Mouse (Mus musculus): Measurements from ENCODE around the gene Itgb4. TPM values are rescaled to one million over a fixed set of nuclear protein-coding genes. Genes with fewer than 3 reads are reported as not detected.
"Not testable (repeated sequence)": the region's sequence is repeated elsewhere in the genome, so short reads cannot be mapped to it uniquely, and the experiment has no call there.

Itgb4 gene
- polyA plus RNA-seq, 1 experiment = 0.44 TPM

- TF ChIP-seq POLR2A (IDR thresholded peaks at IDR 0.05; ENCODE audit: control insufficient read depth, low read depth, low read length) (no peak), CTCF (IDR thresholded peaks at IDR 0.05; ENCODE audit: control insufficient read depth, insufficient read depth, insufficient replicate concordance, low read depth, low read length) (no peak)
- Histone ChIP-seq H3K27me3 (ENCODE audit: control insufficient read depth, insufficient read depth, low read length) (no peaks in the 10 kb centered on the region), H3K4me1 (ENCODE audit: control insufficient read depth, insufficient read depth, low read length) (peaks cover 12% of the 10 kb centered on the region), H3K36me3 (ENCODE audit: control insufficient read depth, insufficient read depth, low read length) (no peaks in the 10 kb centered on the region), H3K4me3 (ENCODE audit: control insufficient read depth, low read depth, low read length) (no peak overlapping the region), H3K27ac (ENCODE audit: control insufficient read depth, insufficient read depth, low read depth, low read length) (no peak overlapping the region)
These were observed 40.3 kb downstream of the Itgb4 start for GRCm38 (mm10) chr11:116014821-116015220.

- no peaks in the 10 kb centered on the region for H3K27me3 ChIP-seq (ENCODE audit: control insufficient read depth, insufficient read depth, low read length)
- H3K4me3 ChIP-seq (ENCODE audit: control insufficient read depth, low read depth, low read length) = no peak overlapping the region
- no peak for TF ChIP-seq POLR2A (IDR thresholded peaks at IDR 0.05; ENCODE audit: control insufficient read depth, low read depth, low read length)
- TF ChIP-seq CTCF (IDR thresholded peaks at IDR 0.05; ENCODE audit: control insufficient read depth, insufficient read depth, insufficient replicate concordance, low read depth, low read length) = peak; percentile 40; the same call in 1 of the 2 replicates
- peaks cover under 1% of the 10 kb centered on the region for H3K4me1 ChIP-seq (ENCODE audit: control insufficient read depth, insufficient read depth, low read length)
- H3K27ac ChIP-seq (ENCODE audit: control insufficient read depth, insufficient read depth, low read depth, low read length) = no peak overlapping the region
- H3K36me3 ChIP-seq (ENCODE audit: control insufficient read depth, insufficient read depth, low read length) = no peaks in the 10 kb centered on the region; the same call in 1 of the 2 replicates
These were observed 43.6 kb downstream of the Itgb4 start for GRCm38 (mm10) chr11:116018106-116018505.

GRCm38 (mm10) chr11:116018867-116019266 lies 44.4 kb downstream of the Itgb4 start:
- H3K4me1 ChIP-seq (ENCODE audit: control insufficient read depth, insufficient read depth, low read length); H3K27ac ChIP-seq (ENCODE audit: control insufficient read depth, insufficient read depth, low read depth, low read length); H3K27me3 ChIP-seq (ENCODE audit: control insufficient read depth, insufficient read depth, low read length); H3K4me3 ChIP-seq (ENCODE audit: control insufficient read depth, low read depth, low read length); H3K36me3 ChIP-seq (ENCODE audit: control insufficient read depth, insufficient read depth, low read length): not testable (repeated sequence)

- no peak overlapping the region for H3K27ac ChIP-seq (ENCODE audit: control insufficient read depth, insufficient read depth, low read depth, low read length)
- TF ChIP-seq POLR2A (IDR thresholded peaks at IDR 0.05; ENCODE audit: control insufficient read depth, low read depth, low read length) (no peak), CTCF (IDR thresholded peaks at IDR 0.05; ENCODE audit: control insufficient read depth, insufficient read depth, insufficient replicate concordance, low read depth, low read length) (no peak)
- H3K36me3 ChIP-seq (ENCODE audit: control insufficient read depth, insufficient read depth, low read length) = peaks cover 3% of the 10 kb centered on the region; the same call in 1 of the 2 replicates
- no peaks in the 10 kb centered on the region for H3K27me3 ChIP-seq (ENCODE audit: control insufficient read depth, insufficient read depth, low read length)
- no peak overlapping the region for H3K4me3 ChIP-seq (ENCODE audit: control insufficient read depth, low read depth, low read length)
- H3K4me1 ChIP-seq (ENCODE audit: control insufficient read depth, insufficient read depth, low read length) = no peaks in the 10 kb centered on the region
These were observed 44.9 kb downstream of the Itgb4 start for GRCm38 (mm10) chr11:116019360-116019791.

- no peak; the same call in 1 of the 2 replicates for TF ChIP-seq POLR2A (IDR thresholded peaks at IDR 0.05; ENCODE audit: control insufficient read depth, low read depth, low read length)
- TF ChIP-seq CTCF (IDR thresholded peaks at IDR 0.05; ENCODE audit: control insufficient read depth, insufficient read depth, insufficient replicate concordance, low read depth, low read length) = no peak
- H3K27me3 ChIP-seq (ENCODE audit: control insufficient read depth, insufficient read depth, low read length) = no peaks in the 10 kb centered on the region
- H3K36me3 ChIP-seq (ENCODE audit: control insufficient read depth, insufficient read depth, low read length) = peaks cover 3% of the 10 kb centered on the region; the same call in 1 of the 2 replicates
- H3K27ac ChIP-seq (ENCODE audit: control insufficient read depth, insufficient read depth, low read depth, low read length) = no peak overlapping the region
- H3K4me1 ChIP-seq (ENCODE audit: control insufficient read depth, insufficient read depth, low read length) = no peaks in the 10 kb centered on the region
- no peak overlapping the region for H3K4me3 ChIP-seq (ENCODE audit: control insufficient read depth, low read depth, low read length)
These were observed 45.5 kb downstream of the Itgb4 start for GRCm38 (mm10) chr11:116019976-116020411.

- H3K36me3 ChIP-seq (ENCODE audit: control insufficient read depth, insufficient read depth, low read length) = peaks cover 3% of the 10 kb centered on the region; the same call in 1 of the 2 replicates
- no peak overlapping the region for H3K27ac ChIP-seq (ENCODE audit: control insufficient read depth, insufficient read depth, low read depth, low read length)
- TF ChIP-seq CTCF (IDR thresholded peaks at IDR 0.05; ENCODE audit: control insufficient read depth, insufficient read depth, insufficient replicate concordance, low read depth, low read length) (no peak), POLR2A (IDR thresholded peaks at IDR 0.05; ENCODE audit: control insufficient read depth, low read depth, low read length) (no peak)
- no peaks in the 10 kb centered on the region for H3K4me1 ChIP-seq (ENCODE audit: control insufficient read depth, insufficient read depth, low read length)
- no peak overlapping the region for H3K4me3 ChIP-seq (ENCODE audit: control insufficient read depth, low read depth, low read length)
- H3K27me3 ChIP-seq (ENCODE audit: control insufficient read depth, insufficient read depth, low read length) = no peaks in the 10 kb centered on the region
These were observed 46.0 kb downstream of the Itgb4 start for GRCm38 (mm10) chr11:116020519-116020922.

GRCm38 (mm10) chr11:116021328-116022220 lies 47.1 kb downstream of the Itgb4 start:
- no peak overlapping the region for H3K4me3 ChIP-seq (ENCODE audit: control insufficient read depth, low read depth, low read length)
- peaks cover 3% of the 10 kb centered on the region; the same call in 1 of the 2 replicates for H3K36me3 ChIP-seq (ENCODE audit: control insufficient read depth, insufficient read depth, low read length)
- H3K27me3 ChIP-seq (ENCODE audit: control insufficient read depth, insufficient read depth, low read length) = no peaks in the 10 kb centered on the region
- no peak for TF ChIP-seq CTCF (IDR thresholded peaks at IDR 0.05; ENCODE audit: control insufficient read depth, insufficient read depth, insufficient replicate concordance, low read depth, low read length)
- TF ChIP-seq POLR2A (IDR thresholded peaks at IDR 0.05; ENCODE audit: control insufficient read depth, low read depth, low read length) = no peak
- H3K4me1 ChIP-seq (ENCODE audit: control insufficient read depth, insufficient read depth, low read length) = no peaks in the 10 kb centered on the region
- no peak overlapping the region for H3K27ac ChIP-seq (ENCODE audit: control insufficient read depth, insufficient read depth, low read depth, low read length)
